Mouse (Mus musculus): ENCODE measurements around the gene Foxred1. TPM values are rescaled to one million over a fixed set of nuclear protein-coding genes. Genes with fewer than 3 reads are reported as not detected.
A peak's percentile ranks its signal among the peaks of the same experiment; 100 is the strongest.

Foxred1 gene
- polyA plus RNA-seq, 1 experiment from 2014 or later, result 42.4 TPM

GRCm38 (mm10) chr9:35187351-35187903, 23.4 kb downstream of the Foxred1 start:
- no peak for ATAC-seq
- Histone ChIP-seq H3K36me3 (no peaks in the 10 kb centered on the region), H3K27me3 (replicated peaks) (no peaks in the 10 kb centered on the region), H3K9ac (no peak overlapping the region), H3K4me3 (replicated peaks) (no peak overlapping the region), H3K4me2 (replicated peaks) (no peak overlapping the region), H3K4me1 (replicated peaks) (no peaks in the 10 kb centered on the region), H3K27ac (no peak overlapping the region), H3K9me3 (no peaks in the 10 kb centered on the region)
- 87% methylated on average over 10 of the region's 10 CpGs for WGBS

- Histone ChIP-seq H3K27ac (no peak overlapping the region), H3K27me3 (replicated peaks) (no peaks in the 10 kb centered on the region), H3K9ac (no peak overlapping the region), H3K4me2 (replicated peaks) (no peak overlapping the region), H3K4me1 (replicated peaks) (no peaks in the 10 kb centered on the region), H3K36me3 (no peaks in the 10 kb centered on the region), H3K9me3 (no peaks in the 10 kb centered on the region), H3K4me3 (replicated peaks) (no peak overlapping the region)
- ATAC-seq, result no peak
- WGBS, result 70% methylated on average over 4 of the region's 4 CpGs
Measured at GRCm38 (mm10) chr9:35186430-35186829, 24.4 kb downstream of the Foxred1 start.

- H3K27ac ChIP-seq, result no peak overlapping the region
- H3K4me1 ChIP-seq (replicated peaks), result no peaks in the 10 kb centered on the region
- no peak overlapping the region for H3K4me3 ChIP-seq (replicated peaks)
- WGBS, result 66% methylated on average over 5 of the region's 5 CpGs
- H3K9ac ChIP-seq, result no peak overlapping the region
- no peaks in the 10 kb centered on the region for H3K27me3 ChIP-seq (replicated peaks)
- no peaks in the 10 kb centered on the region for H3K36me3 ChIP-seq
- H3K4me2 ChIP-seq (replicated peaks), result no peak overlapping the region
- no peak for ATAC-seq
- no peaks in the 10 kb centered on the region for H3K9me3 ChIP-seq
Measured at GRCm38 (mm10) chr9:35183359-35183758, 27.5 kb downstream of the Foxred1 start.

GRCm38 (mm10) chr9:35182832-35183231, 28.0 kb downstream of the Foxred1 start:
- Histone ChIP-seq H3K4me3 (replicated peaks) (no peak overlapping the region), H3K9ac (no peak overlapping the region), H3K4me2 (replicated peaks) (no peak overlapping the region), H3K9me3 (no peaks in the 10 kb centered on the region), H3K36me3 (no peaks in the 10 kb centered on the region), H3K27ac (no peak overlapping the region), H3K27me3 (replicated peaks) (no peaks in the 10 kb centered on the region), H3K4me1 (replicated peaks) (no peaks in the 10 kb centered on the region)
- 85% methylated on average over 2 of the region's 2 CpGs for WGBS
- ATAC-seq, result no peak

- 0 out of 2 replicates have a peak, but pooled peaks have one; percentile 11 for ATAC-seq
- H3K9me3 ChIP-seq, result no peaks in the 10 kb centered on the region
- H3K4me2 ChIP-seq (replicated peaks), result peak overlapping the region; percentile 70
- 47% methylated on average over 14 of the region's 14 CpGs for WGBS
- H3K9ac ChIP-seq, result no peak overlapping the region
- H3K4me1 ChIP-seq (replicated peaks), result no peaks in the 10 kb centered on the region; the same call in 1 of the 2 replicates
- peak overlapping the region; percentile 65 for H3K4me3 ChIP-seq (replicated peaks)
- no peaks in the 10 kb centered on the region for H3K36me3 ChIP-seq
- no peak overlapping the region for H3K27ac ChIP-seq
- H3K27me3 ChIP-seq (replicated peaks), result no peaks in the 10 kb centered on the region
Measured at GRCm38 (mm10) chr9:35176124-35176659, 34.7 kb downstream of the Foxred1 start.

GRCm38 (mm10) chr9:35175251-35176123, 35.4 kb downstream of the Foxred1 start, which contains the start of gene Dcps:
TSS of gene Dcps (minus strand) at chr9:35176061.
- ATAC-seq, result peak; percentile 98
- WGBS, result under 1% methylated on average over 38 of the region's 38 CpGs

GRCm38 (mm10) chr9:35173331-35173730, 37.5 kb downstream of the Foxred1 start:
- no peaks in the 10 kb centered on the region; the same call in 1 of the 2 replicates for H3K4me1 ChIP-seq (replicated peaks)
- H3K27ac ChIP-seq, result no peak overlapping the region
- no peaks in the 10 kb centered on the region for H3K9me3 ChIP-seq
- no peak overlapping the region for H3K4me2 ChIP-seq (replicated peaks)
- no peaks in the 10 kb centered on the region for H3K27me3 ChIP-seq (replicated peaks)
- no peak overlapping the region for H3K9ac ChIP-seq
- peaks cover 5% of the 10 kb centered on the region; the same call in 1 of the 2 replicates for H3K36me3 ChIP-seq
- no peak for ATAC-seq
- 82% methylated on average over 1 of the region's 1 CpGs for WGBS
- H3K4me3 ChIP-seq (replicated peaks), result no peak overlapping the region

More at GRCm38 (mm10) chr9:35175251-35176123, 35.4 kb downstream of the Foxred1 start, which contains the start of gene Dcps:
- Histone ChIP-seq H3K27me3 (replicated peaks) (no peaks in the 10 kb centered on the region), H3K9ac (peak within 1 kb of the TSS; percentile 60), H3K4me2 (replicated peaks) (peak within 1 kb of the TSS; percentile 70), H3K36me3 (peaks cover 5% of the 10 kb centered on the region; the same call in 1 of the 2 replicates), H3K27ac (peak within 1 kb of the TSS; percentile 89), H3K9me3 (no peaks in the 10 kb centered on the region), H3K4me1 (replicated peaks) (no peaks in the 10 kb centered on the region; the same call in 1 of the 2 replicates), H3K4me3 (replicated peaks) (peak within 1 kb of the TSS; percentile 65)

- Histone ChIP-seq H3K9me3 (no peaks in the 10 kb centered on the region), H3K27me3 (replicated peaks) (no peaks in the 10 kb centered on the region), H3K4me2 (replicated peaks) (no peak overlapping the region), H3K27ac (no peak overlapping the region), H3K9ac (no peak overlapping the region), H3K4me1 (replicated peaks) (no peaks in the 10 kb centered on the region; the same call in 1 of the 2 replicates), H3K36me3 (peaks cover 5% of the 10 kb centered on the region; the same call in 1 of the 2 replicates), H3K4me3 (replicated peaks) (no peak overlapping the region)
- ATAC-seq, result no peak
- 89% methylated on average over 7 of the region's 7 CpGs for WGBS
Measured at GRCm38 (mm10) chr9:35170071-35170470, 40.8 kb downstream of the Foxred1 start.

- WGBS, result 56% methylated on average over 9 of the region's 9 CpGs
- Histone ChIP-seq H3K27me3 (replicated peaks) (no peaks in the 10 kb centered on the region), H3K4me2 (replicated peaks) (no peak overlapping the region), H3K9ac (no peak overlapping the region), H3K4me1 (replicated peaks) (no peaks in the 10 kb centered on the region), H3K4me3 (replicated peaks) (no peak overlapping the region), H3K9me3 (no peaks in the 10 kb centered on the region), H3K27ac (no peak overlapping the region), H3K36me3 (peaks cover 5% of the 10 kb centered on the region; the same call in 1 of the 2 replicates)
- ATAC-seq, result no peak
Measured at GRCm38 (mm10) chr9:35166798-35167635, 43.8 kb downstream of the Foxred1 start.

- H3K4me3 ChIP-seq (replicated peaks), result no peak overlapping the region
- ATAC-seq, result peak; percentile 57
- no peaks in the 10 kb centered on the region for H3K27me3 ChIP-seq (replicated peaks)
- no peaks in the 10 kb centered on the region for H3K4me1 ChIP-seq (replicated peaks)
- H3K4me2 ChIP-seq (replicated peaks), result no peak overlapping the region
- peaks cover 5% of the 10 kb centered on the region; the same call in 1 of the 2 replicates for H3K36me3 ChIP-seq
- no peak overlapping the region for H3K9ac ChIP-seq
- no peak overlapping the region for H3K27ac ChIP-seq
- H3K9me3 ChIP-seq, result no peaks in the 10 kb centered on the region
- WGBS, result 43% methylated on average over 3 of the region's 3 CpGs
Measured at GRCm38 (mm10) chr9:35166144-35166797, 44.6 kb downstream of the Foxred1 start.

- H3K4me1 ChIP-seq (replicated peaks), result no peaks in the 10 kb centered on the region
- no peak overlapping the region for H3K4me2 ChIP-seq (replicated peaks)
- H3K9ac ChIP-seq, result no peak overlapping the region
- 59% methylated on average over 5 of the region's 5 CpGs for WGBS
- H3K27me3 ChIP-seq (replicated peaks), result no peaks in the 10 kb centered on the region
- no peaks in the 10 kb centered on the region for H3K9me3 ChIP-seq
- no peaks in the 10 kb centered on the region for H3K36me3 ChIP-seq
- H3K4me3 ChIP-seq (replicated peaks), result no peak overlapping the region
- ATAC-seq, result peak; percentile 90
- H3K27ac ChIP-seq, result no peak overlapping the region
Measured at GRCm38 (mm10) chr9:35164142-35164874, 46.5 kb downstream of the Foxred1 start.

Data from intestine, embryonic 15.5 days (tissue).